Mouse (Mus musculus): ENCODE results near the gene Sigmar1.

- TF ChIP-seq CTCF (IDR thresholded peaks at IDR 0.05; ENCODE audit: insufficient read depth, low read depth, low read length) (no peak), POLR2A (IDR thresholded peaks at IDR 0.05; ENCODE audit: insufficient read depth, low read depth, low read length) (no peak)
Observed at GRCm38 (mm10) chr4:41711705-41712375, 44.1 kb downstream of the Sigmar1 start.
